Mouse (Mus musculus) olfactory bulb, adult 2 months (tissue): ENCODE results near the gene Gdf11. TPM values are rescaled to one million over a fixed set of nuclear protein-coding genes. Genes with fewer than 3 reads are reported as not detected.
A peak's percentile ranks its signal among the peaks of the same experiment; 100 is the strongest.

Experiments used
- H3K27ac ChIP-seq: fragments of 200-500 bp; 2 replicates; pipeline ENCODE4 v1.5.1; 2012; ENCODE audit warnings: low read depth, low read length; ENCODE audit not compliant: insufficient read depth
- H3K4me1 ChIP-seq: fragments of 200-500 bp; 2 replicates; pipeline ENCODE4 v1.6.1; 2012; ENCODE audit warnings: low read length; ENCODE audit not compliant: control insufficient read depth, insufficient read depth
- H3K4me3 ChIP-seq: fragments of 200-500 bp; 2 replicates; pipeline ENCODE4 v1.5.1; 2012; ENCODE audit warnings: mild to moderate bottlenecking, low read depth, low read length, moderate library complexity; ENCODE audit not compliant: insufficient read depth
- CTCF ChIP-seq: fragments of 200-500 bp; IDR thresholded peaks from 2 replicates; pipeline ENCODE4 v1.5.1; 2012; ENCODE audit warnings: low read depth, mild to moderate bottlenecking, low read length, moderate library complexity; ENCODE audit not compliant: insufficient read depth
- POLR2A ChIP-seq: fragments of 200-500 bp; IDR thresholded peaks from 2 replicates; pipeline ENCODE4 v1.6.1; 2012; ENCODE audit warnings: mild to moderate bottlenecking, low read depth, low read length, moderate library complexity; ENCODE audit not compliant: insufficient read depth
- WGBS: fragments of 180-500 bp; shearing (Covaris S2); methylation state at CpG from one replicate; pipeline ENCODE4 v1.1.7; 2018; 5-methylcytosine and 5-hydroxymethylcytosine counted together
- polyA plus RNA-seq: library from polyadenylated mRNA; stranded (reverse); fragments of >200 nt; gene quantifications from 2 replicates; pipeline ENCODE4 v1.2.4, GENCODE M21; 2012; ENCODE audit warnings: low replicate concordance; ENCODE audit not compliant: missing spikeins, insufficient read depth, insufficient read length

Gene Gdf11
- polyA plus RNA-seq, 1 experiment, result not detected

DNA sequence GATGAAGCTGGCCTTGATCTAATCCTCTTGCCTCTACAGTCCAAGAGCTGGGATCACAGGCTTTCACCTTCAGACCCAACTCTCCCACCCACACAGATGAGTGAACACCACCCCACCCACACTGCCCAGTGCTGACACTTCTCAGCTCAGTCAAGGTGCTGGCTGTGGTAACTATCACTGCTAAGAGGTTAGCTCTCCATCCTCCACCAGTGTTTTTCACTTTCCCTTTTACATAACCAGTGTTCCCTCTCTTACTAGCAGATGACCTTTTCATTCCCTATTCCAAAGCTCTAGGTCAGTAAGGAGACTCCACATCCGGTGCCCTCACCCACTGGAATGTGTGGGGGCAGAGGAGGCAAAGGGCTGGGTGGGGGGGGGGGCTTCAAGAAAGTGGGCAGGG is 29.7 kb upstream of the Gdf11 start:
- H3K4me3 ChIP-seq, result no peak overlapping the region
- TF ChIP-seq CTCF, result no peak
- no peak for TF ChIP-seq POLR2A
- H3K4me1 ChIP-seq, result peaks cover 24% of the 10 kb centered on the region
- WGBS, result 50% methylated on average over 1 of the region's 1 CpGs
- no peak overlapping the region for H3K27ac ChIP-seq

- Histone ChIP-seq H3K27ac (no peak overlapping the region), H3K4me3 (no peak overlapping the region), H3K4me1 (peaks cover 24% of the 10 kb centered on the region)
- WGBS, result 67% methylated on average over 3 of the region's 3 CpGs
- TF ChIP-seq POLR2A (no peak), CTCF (no peak)
These were observed 29.2 kb upstream of the Gdf11 start for GRCm38 (mm10) chr10:128920736-128921161.

DNA sequence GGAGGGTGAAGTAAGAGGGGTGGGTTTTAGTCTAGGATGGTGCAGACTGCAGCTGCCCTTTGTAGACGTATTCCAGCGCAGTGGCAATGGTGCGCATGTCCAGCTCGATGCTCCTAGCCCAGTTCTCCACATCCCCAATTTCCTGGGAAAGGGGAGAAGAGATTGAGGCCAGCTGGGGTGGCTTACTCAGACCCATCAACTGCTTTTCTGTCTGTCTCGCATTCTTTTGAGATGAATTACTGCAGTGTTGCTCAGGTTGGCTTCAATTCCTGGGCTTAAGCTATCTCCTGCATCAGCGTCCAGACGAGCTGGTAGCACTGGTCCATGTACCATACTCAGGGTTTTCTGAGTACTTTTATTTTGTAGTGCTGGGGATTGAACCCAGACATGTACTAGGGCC is 28.4 kb upstream of the Gdf11 start:
- WGBS, result 78% methylated on average over 7 of the region's 7 CpGs
- Histone ChIP-seq H3K27ac (no peak overlapping the region), H3K4me1 (peaks cover 24% of the 10 kb centered on the region), H3K4me3 (no peak overlapping the region)
- TF ChIP-seq POLR2A, result no peak
- TF ChIP-seq CTCF, result no peak

DNA sequence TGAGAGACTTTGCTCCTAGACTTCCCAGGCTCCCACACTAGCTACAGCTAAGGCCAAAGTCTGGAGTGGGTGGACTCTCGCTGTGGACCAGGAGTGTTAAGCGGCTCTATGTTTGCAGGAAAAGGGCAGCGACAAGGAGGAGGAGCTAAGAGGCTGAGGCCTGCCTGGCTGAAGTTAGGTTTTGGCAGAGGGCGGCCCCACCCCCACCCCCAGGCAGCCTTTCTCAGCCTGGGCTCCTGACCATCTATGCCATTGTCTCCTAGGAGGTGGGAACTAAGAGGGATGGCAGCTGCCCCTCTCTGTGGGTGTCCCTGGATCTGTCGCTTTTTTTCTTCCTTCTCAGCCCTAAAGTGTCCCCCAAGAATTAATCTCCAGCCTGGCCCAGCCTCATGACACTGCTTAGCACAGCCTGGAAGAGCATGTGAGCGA is 27.7 kb upstream of the Gdf11 start:
- no peak for TF ChIP-seq POLR2A
- WGBS, result 41% methylated on average over 6 of the region's 6 CpGs
- H3K27ac ChIP-seq, result peak overlapping the region; percentile 15; the same call in 1 of the 2 replicates

GRCm38 (mm10) chr10:128918246-128918645 is 26.7 kb upstream of the Gdf11 start:
- peaks cover 28% of the 10 kb centered on the region for H3K4me1 ChIP-seq
- no peak for TF ChIP-seq POLR2A
- no peak for TF ChIP-seq CTCF

More for the DNA sequence above, 27.7 kb upstream of the Gdf11 start:
- H3K4me3 ChIP-seq, result no peak overlapping the region
- peaks cover 24% of the 10 kb centered on the region for H3K4me1 ChIP-seq

DNA sequence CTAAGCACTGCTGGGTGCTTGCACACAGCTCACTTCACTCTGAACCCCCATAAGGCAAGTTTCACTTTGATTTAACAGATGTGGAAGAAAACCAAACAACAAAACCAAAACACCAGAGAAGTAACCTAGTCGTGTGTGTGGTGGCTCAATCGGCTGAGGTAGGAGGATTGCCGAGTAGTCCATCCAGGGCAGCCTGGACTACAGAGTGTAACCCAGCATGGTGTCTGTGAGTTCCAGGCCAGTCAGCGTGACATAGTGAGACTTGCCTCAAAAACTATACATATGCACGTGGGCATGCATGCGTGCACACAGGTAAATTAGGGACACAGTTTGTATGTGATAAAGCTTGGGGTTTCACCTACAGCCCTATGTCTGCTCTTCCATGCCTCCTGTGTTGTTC is 25.9 kb upstream of the Gdf11 start:
- no peak for TF ChIP-seq POLR2A
- Histone ChIP-seq H3K27ac (no peak overlapping the region), H3K4me1 (peaks cover 29% of the 10 kb centered on the region), H3K4me3 (no peak overlapping the region)
- 91% methylated on average over 6 of the region's 6 CpGs for WGBS

More at GRCm38 (mm10) chr10:128918246-128918645, 26.7 kb upstream of the Gdf11 start:
- Histone ChIP-seq H3K4me3 (no peak overlapping the region), H3K27ac (no peak overlapping the region)
- 43% methylated on average over 7 of the region's 7 CpGs for WGBS

DNA sequence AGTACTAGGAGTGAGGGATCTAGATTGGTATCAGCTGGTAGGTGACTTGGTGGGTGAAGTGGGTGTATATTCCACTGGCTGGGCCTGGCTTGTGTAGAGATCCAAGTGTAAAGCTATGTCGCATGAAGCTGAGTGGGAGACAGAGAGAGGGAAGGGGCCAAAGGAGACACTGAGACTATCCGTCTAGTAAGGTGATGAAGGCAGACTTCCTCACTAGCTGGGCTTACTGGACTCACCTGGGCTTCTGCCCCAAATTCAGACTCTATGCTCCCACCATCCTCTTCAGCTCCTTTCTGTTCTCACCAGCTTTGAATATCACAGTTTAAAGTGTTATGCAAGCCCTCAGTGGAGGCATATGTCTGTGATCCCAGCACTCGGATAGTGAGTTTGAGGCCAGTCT is 25.1 kb upstream of the Gdf11 start:
- Histone ChIP-seq H3K27ac (no peak overlapping the region), H3K4me3 (no peak overlapping the region), H3K4me1 (peaks cover 26% of the 10 kb centered on the region)
- TF ChIP-seq CTCF (no peak), POLR2A (no peak)
- 93% methylated on average over 3 of the region's 3 CpGs for WGBS

DNA sequence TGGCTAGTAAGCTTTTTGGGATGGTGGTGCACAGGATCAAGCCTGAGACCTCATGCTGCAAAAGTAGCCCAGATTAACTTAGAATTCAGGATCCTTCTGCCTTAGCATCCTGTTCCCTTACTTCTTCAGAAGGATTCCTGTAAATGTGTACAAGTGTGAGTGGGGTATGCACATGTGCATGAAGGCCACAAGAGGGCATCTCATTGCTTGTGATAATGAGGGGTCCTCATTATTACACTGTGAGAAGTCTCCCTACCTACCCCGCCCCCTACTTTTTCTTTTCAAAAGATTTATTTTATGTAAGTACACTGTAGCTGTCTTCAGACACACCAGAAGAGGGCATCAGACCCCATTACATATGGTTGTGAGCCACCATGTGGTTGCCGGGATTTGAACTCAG is 24.0 kb upstream of the Gdf11 start:
- Histone ChIP-seq H3K4me3 (no peak overlapping the region), H3K27ac (no peak overlapping the region), H3K4me1 (peaks cover 31% of the 10 kb centered on the region)
- WGBS, result 92% methylated on average over 2 of the region's 2 CpGs
- TF ChIP-seq POLR2A, result no peak
- TF ChIP-seq CTCF, result no peak

DNA sequence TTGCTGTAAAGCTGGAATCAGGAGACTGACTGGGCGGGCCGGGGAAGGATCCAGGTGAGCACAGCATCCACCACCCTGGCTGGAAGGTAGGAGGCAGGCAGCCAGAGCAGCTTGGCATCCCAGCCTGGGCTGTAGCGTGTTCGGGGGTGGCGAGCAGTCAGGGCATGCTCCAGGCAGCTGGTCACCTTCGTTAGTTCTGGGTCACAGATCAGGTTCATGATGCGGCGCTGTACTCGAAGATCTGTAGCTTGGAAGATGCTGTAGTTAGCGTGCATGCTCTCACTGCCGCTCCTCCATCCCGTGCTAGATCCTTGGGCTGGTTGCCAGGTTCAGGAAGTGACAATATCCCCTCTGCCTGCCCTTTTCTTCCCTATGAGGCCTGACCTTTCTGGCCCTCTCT is 22.2 kb upstream of the Gdf11 start:
- 80% methylated on average over 12 of the region's 12 CpGs for WGBS
- TF ChIP-seq CTCF, result no peak
- no peak for TF ChIP-seq POLR2A
- Histone ChIP-seq H3K27ac (no peak overlapping the region), H3K4me3 (no peak overlapping the region), H3K4me1 (peaks cover 30% of the 10 kb centered on the region)

DNA sequence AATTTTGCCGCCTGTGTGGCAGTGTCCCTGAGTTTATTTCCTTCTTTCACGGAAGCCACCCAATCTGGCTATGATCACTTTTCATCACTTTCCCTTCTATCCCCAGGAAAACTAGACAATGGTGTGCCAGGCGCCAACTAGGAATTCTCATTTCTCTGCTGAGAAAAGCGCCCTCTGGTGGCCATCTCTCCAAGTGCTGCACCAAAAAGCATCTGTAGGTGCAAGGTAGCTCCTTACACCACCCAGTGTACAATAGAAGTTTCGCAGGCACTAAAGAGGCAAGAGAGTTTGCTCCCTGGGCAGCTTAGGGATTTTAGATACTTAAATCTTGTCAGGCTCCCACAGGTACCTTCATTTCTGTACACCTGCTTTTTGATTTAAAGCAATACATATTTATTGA is 21.7 kb upstream of the Gdf11 start:
- H3K4me3 ChIP-seq, result no peak overlapping the region
- WGBS, result 6% methylated on average over 5 of the region's 5 CpGs
- H3K27ac ChIP-seq, result no peak overlapping the region
- TF ChIP-seq POLR2A (no peak), CTCF (no peak)
- peaks cover 28% of the 10 kb centered on the region for H3K4me1 ChIP-seq
